Comparison of ENCODE assay signal across 12 mouse cellular contexts in the genomic region with DNA sequence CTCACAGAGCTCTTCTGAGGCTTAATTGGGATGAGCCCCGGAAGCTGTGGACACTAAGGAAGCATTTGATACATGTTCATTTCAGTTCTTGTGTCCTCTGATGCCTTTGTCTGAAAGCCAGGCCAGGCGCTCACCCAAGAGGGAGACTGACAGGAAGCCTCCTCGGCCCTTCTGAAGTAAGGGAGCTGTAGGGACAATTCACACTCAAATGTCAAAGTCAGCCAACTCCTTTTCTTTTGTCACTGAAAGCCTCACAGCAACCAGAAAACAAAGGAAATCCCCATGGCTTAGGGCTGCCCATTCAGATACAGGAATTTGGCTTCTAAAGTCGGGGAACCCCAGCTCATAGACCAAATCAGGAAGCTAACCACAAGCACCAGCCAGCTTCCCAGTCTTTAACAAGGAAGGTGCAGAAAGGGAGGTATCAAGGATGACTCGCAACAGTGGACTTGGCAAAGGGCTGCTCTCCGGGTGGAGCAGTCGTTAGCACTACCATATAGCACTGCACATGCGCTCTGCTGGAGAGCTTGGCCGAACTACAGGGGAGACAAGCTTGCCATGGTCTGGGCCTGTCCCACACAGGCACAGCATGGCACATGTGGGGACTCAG.
DNase-seq lines count a peak whose midpoint lies in the region; TF ChIP-seq lines count a peak whose summit lies in the region.
"Had no signal": no experiment of that assay in that cellular context is flagged by ENCODE, and none has a peak within 500 bp of the region (broad histone marks: within the 10 kb centered on the region; RNA-seq: fewer than 3 reads in every experiment).

No protein-coding gene starts in this region.

- TF ChIP-seq POLR2A in heart, adult 2 months (IDR thresholded peaks at IDR 0.05; ENCODE audit: insufficient read depth, low read depth, low read length), result no peak

- intact Hi-C loops in heart, adult 2 months (cut with DNase I), result loop anchor here (5.0 kb wide), 3 partner anchors 105 to 330 kb away; no protein-coding TSS in a partner anchor
- intact Hi-C loops in heart, postnatal 25 days (cut with DNase I), result loop anchor here (2.0 to 10.0 kb wide), 4 partner anchors 130 to 748 kb away; no protein-coding TSS in a partner anchor

- peak; percentile 31 to 40 for DNase-seq in heart, adult 2 months
- no peak for DNase-seq in heart, postnatal 25 days (ENCODE audit: low spot score)
- peak; percentile 4 for DNase-seq in lung, postnatal 36 days
- no peak for DNase-seq in lung, postnatal 4 days
- peak; percentile 63 for DNase-seq in R1 (ENCODE audit: low read depth, low spot score)
- DNase-seq in heart, postnatal 4 days, result peak; percentile 48
- DNase-seq in left cerebral cortex, adult 8-10 months (ENCODE audit: low spot score in 2 of 2), result no peak
- no peak for DNase-seq in cerebellum, adult 8-10 months
- DNase-seq: adrenal gland, postnatal 25 days; cerebellum, adult 9-11 months; thymus, adult 2 months had no signal

- no peak overlapping the region for H3K9ac ChIP-seq in heart, adult 2 months (ENCODE audit: low read depth, low read length)
- H3K9ac ChIP-seq: neural tube, embryonic 15.5 days had no signal

- peak overlapping the region; percentile 33; the same call in 1 of the 2 replicates for H3K27ac ChIP-seq in heart, adult 2 months
- H3K27ac ChIP-seq: neural tube, embryonic 15.5 days had no signal

- no peaks in the 10 kb centered on the region for H3K36me3 ChIP-seq in heart, adult 2 months (ENCODE audit: control insufficient read depth, insufficient read depth, low read length)
- H3K36me3 ChIP-seq: neural tube, embryonic 15.5 days had no signal

- H3K79me2 ChIP-seq in heart, adult 2 months (replicated peaks; ENCODE audit: control insufficient read depth, insufficient read depth, low read length), result no peaks in the 10 kb centered on the region

- TF ChIP-seq EP300 in heart, adult 2 months (IDR thresholded peaks at IDR 0.05; ENCODE audit: insufficient read depth, low read depth, low read length), result no peak

- no peaks in the 10 kb centered on the region for H3K27me3 ChIP-seq in heart, adult 2 months (ENCODE audit: control insufficient read depth, insufficient read depth, low read length)
- H3K27me3 ChIP-seq: neural tube, embryonic 15.5 days had no signal

- TF ChIP-seq CTCF in heart, adult 2 months (IDR thresholded peaks at IDR 0.05), result no peak

- no peak overlapping the region for H3K4me3 ChIP-seq in heart, adult 2 months
- H3K4me3 ChIP-seq: neural tube, embryonic 15.5 days had no signal

- H3K4me1 ChIP-seq in heart, adult 2 months (ENCODE audit: control insufficient read depth, insufficient read depth, low read length), result peaks cover 10% of the 10 kb centered on the region
- H3K4me1 ChIP-seq: neural tube, embryonic 15.5 days had no signal

- WGBS in heart, adult 2 months, result 24% methylated on average over 9 of the region's 9 CpGs

Comparison
In these comparisons a context has a peak if more than half of its experiments do, and no peak if none do; other contexts are left out.
1. DNase-seq: peak in heart, adult 2 months (2 of 2), lung, postnatal 36 days (single experiment), R1 (single experiment) and heart, postnatal 4 days (single experiment); none in heart, postnatal 25 days (single experiment), lung, postnatal 4 days (0 of 2), left cerebral cortex, adult 8-10 months (0 of 2) and cerebellum, adult 8-10 months (single experiment).